Mouse (Mus musculus) gastrocnemius, postnatal 14 days (tissue): ENCODE data around the gene Tmem201. TPM values are rescaled to one million over a fixed set of nuclear protein-coding genes. Genes with fewer than 3 reads are reported as not detected.

Experiments
- DNase-seq: peaks from one replicate; pipeline ENCODE4 v3.0.0; 2021; ENCODE audit warnings: mixed read lengths
- intact Hi-C: fragments of 180-260 bp; cut with DNase I; formaldehyde crosslinking; loops from one replicate; pipeline ENCODE4 v1.15.1; 2025; ENCODE audit warnings: low total_unique reads
- total RNA-seq, 2 experiments: library from RNA; stranded (reverse); gene quantifications; 2 replicates each; pipeline ENCODE4 v1.2.3; 2021

Tmem201 gene
- total RNA-seq, 2 experiments from 2014 or later, result 37.3 to 40.4 TPM

GRCm38 (mm10) chr4:149697506-149698196 is 40.2 kb downstream of the Tmem201 start:
- DNase-seq, result no peak
- intact Hi-C loops, result loop anchor here (5.0 kb wide), 1 partner anchor 35 kb away; no protein-coding TSS in a partner anchor

DNA sequence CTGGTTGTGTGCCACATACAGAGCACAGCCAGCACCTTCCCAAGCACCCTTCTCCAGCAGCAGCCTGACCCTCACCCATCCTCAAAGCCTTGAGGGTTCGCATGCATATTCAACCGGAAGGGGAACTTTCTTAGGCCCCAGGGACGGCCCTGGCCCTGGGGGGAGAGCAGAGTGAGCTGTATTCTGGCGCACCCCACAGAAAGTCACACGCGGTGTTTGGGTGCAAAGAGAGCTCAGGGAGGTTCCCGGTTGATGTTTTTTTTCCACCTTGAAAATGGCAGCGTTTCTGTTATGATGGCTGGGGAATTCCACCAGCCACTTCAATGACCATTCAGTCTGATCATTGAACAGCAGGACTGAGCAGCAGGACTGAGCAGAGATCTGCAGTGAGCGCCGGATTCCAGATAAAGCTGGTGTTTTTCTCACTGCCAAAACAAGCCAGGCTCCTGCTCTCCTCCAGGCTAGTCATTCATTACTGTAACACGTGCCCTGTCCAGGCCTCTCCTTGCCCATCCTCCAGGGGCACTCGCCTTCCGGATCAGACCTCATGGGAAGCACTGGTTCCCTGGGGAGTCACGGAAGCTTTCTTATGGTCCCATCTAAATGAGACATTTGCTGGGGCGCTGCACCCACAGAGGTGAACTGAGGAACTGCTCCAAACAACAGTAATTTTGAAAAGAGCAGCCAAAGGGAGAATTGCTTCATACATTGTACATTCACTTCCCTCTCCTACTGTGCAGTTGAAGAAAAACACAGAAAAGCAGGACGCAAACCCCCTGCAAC is 41.5 kb downstream of the Tmem201 start:
- no peak for DNase-seq
- intact Hi-C loops, result loop anchor here (5.0 kb wide), 1 partner anchor 34 kb away; no protein-coding TSS in a partner anchor

GRCm38 (mm10) chr4:149691368-149691767 is 46.5 kb downstream of the Tmem201 start:
- intact Hi-C loops, result no loop called here
- DNase-seq, result no peak

DNA sequence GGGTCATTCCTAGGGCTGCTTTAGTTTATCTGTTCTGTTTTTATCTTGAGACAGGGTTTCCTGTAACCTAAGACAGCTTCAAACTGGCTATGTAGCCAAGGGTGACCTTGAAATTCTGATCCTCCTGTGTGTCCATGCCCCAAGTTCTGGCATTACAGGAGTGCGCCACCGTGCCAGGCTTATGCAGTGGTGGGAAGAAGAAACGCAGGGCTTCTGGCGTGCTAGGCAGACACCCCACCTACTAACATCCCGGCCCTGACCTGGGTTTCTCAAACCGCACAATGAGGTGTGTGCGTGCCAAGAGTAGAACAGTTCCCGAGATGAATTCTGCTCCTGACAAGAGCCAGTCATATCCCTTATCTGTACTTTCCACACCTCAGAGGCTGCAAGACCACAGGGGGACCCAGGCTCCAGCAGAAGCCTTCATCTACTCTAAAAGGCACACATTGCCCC is 47.0 kb downstream of the Tmem201 start:
- no peak for DNase-seq
- intact Hi-C loops, result no loop called here

DNA sequence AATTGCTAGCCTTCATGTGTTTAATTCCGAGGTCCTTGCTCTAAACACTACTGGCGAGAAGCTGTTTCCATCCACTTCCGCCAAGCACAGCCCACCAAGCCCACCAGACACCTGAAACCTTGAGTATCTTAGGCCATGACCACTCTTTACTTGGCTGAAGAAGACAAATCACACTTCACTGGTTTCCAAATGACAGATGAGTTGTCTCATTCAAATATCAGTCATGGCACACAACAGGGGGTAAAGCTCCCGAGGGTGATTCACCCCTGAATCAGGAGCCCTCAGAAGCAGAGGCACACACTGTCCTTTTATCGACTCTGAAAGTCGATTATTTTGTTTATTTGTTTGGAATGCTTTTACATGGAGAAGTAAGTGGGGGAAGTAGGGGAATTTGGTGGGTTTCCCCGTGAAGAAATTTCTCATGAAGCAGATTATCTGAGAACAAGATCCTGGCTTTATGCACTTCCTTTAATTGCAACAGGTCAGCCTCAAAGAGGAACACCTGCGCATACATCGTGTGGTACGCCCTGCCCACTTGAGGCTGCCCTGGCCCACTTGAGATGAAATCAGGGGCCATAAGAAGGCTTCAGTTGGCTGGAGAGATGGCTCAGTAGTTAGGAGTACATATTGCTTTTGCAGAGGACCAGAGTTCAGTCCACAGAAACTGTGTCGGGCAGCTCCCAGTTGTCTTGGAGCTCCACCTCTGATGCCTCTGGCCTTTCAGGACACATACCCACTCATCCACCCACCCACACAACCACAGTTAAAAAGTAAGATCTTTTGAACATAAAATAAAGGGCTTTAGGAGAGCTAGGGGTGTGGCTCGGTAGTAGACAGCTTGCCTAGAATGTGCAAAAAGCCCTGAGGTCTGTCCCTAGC is 47.8 kb downstream of the Tmem201 start:
- no peak for DNase-seq
- intact Hi-C loops, result no loop called here

DNA sequence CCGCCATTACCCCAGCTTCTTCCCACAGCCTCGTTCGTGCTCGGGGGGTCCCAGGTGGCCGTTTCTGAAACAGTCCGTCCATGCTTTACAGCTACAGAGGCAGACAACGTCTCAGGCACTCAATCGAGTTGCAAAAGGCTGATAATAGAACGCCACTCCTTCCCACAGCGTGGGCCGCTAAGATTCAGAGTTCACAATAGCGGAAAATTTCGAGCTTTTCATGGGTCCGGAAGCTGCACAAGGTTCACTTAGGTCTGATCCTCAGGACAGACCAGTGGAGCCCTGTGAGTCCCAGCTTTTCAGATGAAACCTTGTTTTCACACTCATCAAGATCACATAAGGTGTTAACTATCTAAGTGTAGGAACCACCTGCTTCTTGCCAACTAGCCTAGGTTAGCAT is 49.0 kb downstream of the Tmem201 start:
- intact Hi-C loops, result no loop called here
- no peak for DNase-seq

- intact Hi-C loops, result no loop called here
- no peak for DNase-seq
These were observed 52.8 kb downstream of the Tmem201 start for GRCm38 (mm10) chr4:149684841-149685623.

DNA sequence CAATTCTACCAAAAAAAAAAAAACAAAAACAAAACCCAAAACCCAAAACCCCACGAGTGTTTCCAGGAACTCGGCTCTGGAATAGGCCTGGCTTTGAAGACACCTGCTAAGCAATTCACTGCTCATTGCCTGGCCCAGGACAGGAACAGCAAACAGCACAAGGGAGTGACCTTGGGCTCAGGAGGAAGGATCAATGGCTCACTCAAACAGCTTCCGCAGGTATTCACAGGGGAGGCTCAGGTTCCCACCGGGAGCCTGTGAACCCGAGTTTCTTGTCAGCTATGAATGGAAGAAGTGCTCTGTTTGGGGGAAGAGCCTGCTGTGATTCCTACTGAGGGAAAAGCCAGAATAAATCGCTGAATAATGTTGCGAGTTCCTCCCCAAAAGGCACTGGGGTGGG is 54.0 kb downstream of the Tmem201 start:
- intact Hi-C loops, result no loop called here
- DNase-seq, result no peak

- intact Hi-C loops, result no loop called here
- no peak for DNase-seq
These were observed 58.6 kb downstream of the Tmem201 start for GRCm38 (mm10) chr4:149679056-149679770.

DNA sequence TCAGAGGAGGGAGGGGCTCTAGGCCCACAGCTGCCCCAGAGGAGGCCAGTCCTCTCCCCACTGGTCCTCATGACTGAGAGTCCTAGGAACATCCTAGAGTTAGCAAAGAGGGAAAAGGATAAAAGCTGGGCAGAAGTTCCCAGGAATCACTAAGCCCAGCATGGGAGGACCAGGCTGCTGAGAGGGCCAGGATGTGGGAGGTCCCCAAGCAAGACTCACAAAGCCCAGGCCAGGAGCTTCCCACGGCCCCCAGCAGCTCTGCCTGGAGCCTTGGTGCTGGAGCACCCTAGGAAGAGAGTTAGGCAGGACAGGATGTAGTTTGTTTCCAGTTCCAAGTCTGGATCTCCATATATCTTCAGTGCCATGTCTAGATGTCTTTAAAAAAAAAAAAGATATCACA is 59.8 kb downstream of the Tmem201 start:
- intact Hi-C loops, result no loop called here
- no peak for DNase-seq

DNA sequence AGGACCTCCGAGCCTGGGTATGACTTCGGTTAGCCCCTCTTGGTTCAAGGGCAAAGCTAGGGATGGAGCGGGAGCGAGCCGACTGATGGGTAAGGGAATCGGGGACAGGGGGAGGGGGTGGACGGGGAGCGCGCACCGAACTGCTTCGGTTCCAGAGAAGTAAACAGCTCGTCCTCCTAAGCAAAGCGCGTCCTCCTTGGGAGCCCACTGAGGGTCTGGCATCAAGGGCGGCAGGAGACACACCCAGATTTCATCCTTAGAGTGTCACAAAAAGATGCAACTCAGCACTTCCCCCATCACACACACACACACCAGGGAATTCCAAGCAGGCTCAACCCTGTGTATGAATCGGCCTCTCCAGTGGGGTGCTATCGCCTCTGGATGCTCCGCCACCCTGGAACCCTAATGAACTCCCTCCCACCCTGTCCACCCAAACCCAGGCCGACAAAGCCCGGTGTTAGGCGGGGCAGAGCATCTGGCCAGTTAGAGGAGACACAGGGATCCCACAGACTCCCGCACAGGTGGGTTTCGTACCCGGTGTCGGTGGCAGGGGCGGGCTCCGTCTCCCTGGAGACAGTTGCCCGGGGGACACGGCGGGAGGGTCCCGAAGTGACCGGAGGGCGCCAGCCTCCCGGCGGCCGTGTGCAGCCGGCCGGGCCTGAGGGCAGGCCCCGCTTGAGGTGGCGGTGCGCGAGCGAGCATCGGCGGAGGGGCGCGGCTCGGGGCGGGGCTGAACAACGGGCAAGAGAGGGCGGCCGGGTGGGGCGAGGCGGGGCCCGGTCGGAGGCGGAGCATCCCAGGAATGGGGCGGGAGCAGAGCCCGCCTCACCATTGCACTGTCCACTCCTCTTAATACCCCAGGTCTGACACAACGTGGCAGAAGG is 62.2 kb downstream of the Tmem201 start:
- intact Hi-C loops, result no loop called here
- peak; percentile 87 for DNase-seq

GRCm38 (mm10) chr4:149674814-149675377 is 62.9 kb downstream of the Tmem201 start:
- no peak for DNase-seq
- intact Hi-C loops, result no loop called here

- DNase-seq, result no peak
- intact Hi-C loops, result no loop called here
These were observed 65.1 kb downstream of the Tmem201 start for GRCm38 (mm10) chr4:149672747-149673146.

- intact Hi-C loops, result no loop called here
- no peak for DNase-seq
These were observed 66.7 kb downstream of the Tmem201 start for GRCm38 (mm10) chr4:149671175-149671574.

DNA sequence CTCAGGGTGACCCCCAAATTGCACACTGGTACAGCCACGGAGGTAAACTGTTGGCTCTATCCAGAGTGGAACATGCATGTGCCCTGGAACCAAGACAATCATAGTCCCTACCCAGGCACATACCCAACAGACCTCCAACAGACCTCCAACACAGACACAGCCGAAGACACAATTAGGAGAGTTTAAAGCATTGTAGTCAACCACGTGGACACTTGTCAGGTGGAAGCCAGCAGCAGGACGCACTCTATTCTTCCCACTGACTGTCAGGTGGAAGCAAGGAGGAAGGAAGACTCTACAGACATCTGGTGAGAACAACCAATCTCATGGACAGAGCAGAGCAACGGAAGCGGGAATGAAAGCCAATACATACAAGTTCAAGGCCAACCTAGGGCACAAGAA is 72.2 kb downstream of the Tmem201 start:
- intact Hi-C loops, result no loop called here
- no peak for DNase-seq
